Comparison of ENCODE assay signal across 8 mouse cellular contexts in genomic region chr10:98915398-98915931, GRCm38 (mm10). TPM values are rescaled to one million over a fixed set of nuclear protein-coding genes. Genes with fewer than 3 reads are reported as not detected.
DNase-seq lines count a peak whose midpoint lies in the region; ATAC-seq and TF ChIP-seq lines count a peak whose summit lies in the region.

No protein-coding gene starts in this region.

- H3K27ac ChIP-seq in embryonic facial prominence, embryonic 11.5 days (replicated peaks; ENCODE audit: low read depth, low read length) = peak overlapping the region; percentile 90
- H3K27ac ChIP-seq in heart, embryonic 13.5 days (replicated peaks) = peak overlapping the region; percentile 100

- no peak for TF ChIP-seq CTCF in G1E (IDR thresholded peaks at IDR 0.05; ENCODE audit: low read depth, low read length)

- DNase-seq in CD4-positive helper T cell, adult 2 months (ENCODE audit: low read depth, low spot score) = peak; percentile 63
- DNase-seq in G1E (ENCODE audit: low spot score) = peak; percentile 18
- DNase-seq in embryonic facial prominence, embryonic 11.5 days (ENCODE audit: low spot score) = peak; percentile 34
- peak; percentile 58 for DNase-seq in kidney, postnatal 14 days
- DNase-seq in spleen, postnatal 36 days (ENCODE audit: low spot score in 2 of 2) = peak; percentile 37 to 38

- H3K4me1 ChIP-seq in G1E (ENCODE audit: insufficient read depth, low read depth, low read length) = peaks cover 37% of the 10 kb centered on the region
- H3K4me1 ChIP-seq in embryonic facial prominence, embryonic 11.5 days (ENCODE audit: control insufficient read depth, insufficient read depth, low read length) = no peaks in the 10 kb centered on the region; the same call in 1 of the 2 replicates
- H3K4me1 ChIP-seq in heart, embryonic 13.5 days = peaks cover 32% of the 10 kb centered on the region
- peaks cover 13% of the 10 kb centered on the region for H3K4me1 ChIP-seq in megakaryocyte, embryonic 14.5 days

- no peaks in the 10 kb centered on the region for H3K27me3 ChIP-seq in G1E (ENCODE audit: insufficient read depth, low read length)
- H3K27me3 ChIP-seq in embryonic facial prominence, embryonic 11.5 days (ENCODE audit: control insufficient read depth, insufficient read depth, low read length) = no peaks in the 10 kb centered on the region
- H3K27me3 ChIP-seq in heart, embryonic 13.5 days (replicated peaks) = no peaks in the 10 kb centered on the region
- peaks cover 2% of the 10 kb centered on the region for H3K27me3 ChIP-seq in megakaryocyte, embryonic 14.5 days (replicated peaks)

- no peaks in the 10 kb centered on the region for H3K36me3 ChIP-seq in G1E (replicated peaks)
- H3K36me3 ChIP-seq in embryonic facial prominence, embryonic 11.5 days (replicated peaks; ENCODE audit: control insufficient read depth, insufficient read depth, low read depth, low read length) = no peaks in the 10 kb centered on the region
- H3K36me3 ChIP-seq in heart, embryonic 13.5 days = no peaks in the 10 kb centered on the region
- H3K36me3 ChIP-seq in megakaryocyte, embryonic 14.5 days (replicated peaks; ENCODE audit: low read length) = no peaks in the 10 kb centered on the region

- under 1% methylated on average over 43 of the region's 54 CpGs for WGBS in embryonic facial prominence, embryonic 11.5 days
- under 1% methylated on average over 41 of the region's 54 CpGs for WGBS in heart, embryonic 13.5 days

- no peaks in the 10 kb centered on the region for H3K9me3 ChIP-seq in G1E (replicated peaks)
- H3K9me3 ChIP-seq in embryonic facial prominence, embryonic 11.5 days (replicated peaks; ENCODE audit: control insufficient read depth, low read length) = no peaks in the 10 kb centered on the region
- H3K9me3 ChIP-seq in heart, embryonic 13.5 days = no peaks in the 10 kb centered on the region
- no peaks in the 10 kb centered on the region for H3K9me3 ChIP-seq in megakaryocyte, embryonic 14.5 days

- no peak for ATAC-seq in G1E (ENCODE audit: extremely low read depth, insufficient number of reproducible peaks, low FRiP score, poor library complexity, severe bottlenecking)
- peak; percentile 7; the same call in 1 of the 2 replicates for ATAC-seq in embryonic facial prominence, embryonic 11.5 days (replicated peaks; ENCODE audit: insufficient number of reproducible peaks, low FRiP score, low TSS enrichment, low read depth)
- no peak for ATAC-seq in heart, embryonic 13.5 days (ENCODE audit: extremely low read depth, insufficient number of reproducible peaks, low FRiP score, low TSS enrichment)
- no peak for ATAC-seq in erythroid progenitor cell, adult 5-6 weeks (replicated peaks; ENCODE audit: low FRiP score, poor library complexity, severe bottlenecking)

- H3K4me3 ChIP-seq in G1E (ENCODE audit: low read depth, low read length) = peak overlapping the region; percentile 100
- peak overlapping the region; percentile 97 for H3K4me3 ChIP-seq in embryonic facial prominence, embryonic 11.5 days (ENCODE audit: low read depth, low read length)
- peak overlapping the region; percentile 98 for H3K4me3 ChIP-seq in heart, embryonic 13.5 days
- H3K4me3 ChIP-seq in megakaryocyte, embryonic 14.5 days (replicated peaks) = peak overlapping the region; percentile 100

- H3K4me2 ChIP-seq in embryonic facial prominence, embryonic 11.5 days (ENCODE audit: low read depth, low read length) = peak overlapping the region; percentile 96
- peak overlapping the region; percentile 84 for H3K4me2 ChIP-seq in heart, embryonic 13.5 days

- peak overlapping the region; percentile 68 for H3K9ac ChIP-seq in embryonic facial prominence, embryonic 11.5 days (replicated peaks; ENCODE audit: low read length)
- peak overlapping the region; percentile 99 for H3K9ac ChIP-seq in heart, embryonic 13.5 days

RNA-seq across cellular contexts. Expression of gene Atp2b1, which starts 1.3 kb away (rescaled TPM):
- total RNA-seq in G1E (2014; fragmentation: Nextera tagmentation) (118 and 160 TPM in 2 replicates), G1E (2017) (55.4 and 65.1 TPM in 2 replicates)
- polyA plus RNA-seq in G1E (2012) = 18.1 and 18.5 TPM in 2 replicates
- 92.0 and 94.1 TPM in 2 replicates for polyA plus RNA-seq in embryonic facial prominence, embryonic 11.5 days (2014; fragmentation: Nextera tagmentation; extraction: Ambion mirVana)
- 82.8 and 91.1 TPM in 2 replicates for polyA plus RNA-seq in heart, embryonic 13.5 days (2015; fragmentation: Nextera tagmentation; extraction: Ambion mirVana)
- 3.2 and 5.4 TPM in 2 replicates for polyA plus RNA-seq in megakaryocyte, embryonic 14.5 days (2012; ENCODE audit: insufficient read depth, low replicate concordance)
- 25.9 and 32.3 TPM in 2 replicates for total RNA-seq in erythroid progenitor cell, adult 5-6 weeks (2015; ENCODE audit: low replicate concordance)
- 37.0 and 39.6 TPM in 2 replicates for total RNA-seq in erythroid progenitor cell, adult 5-6 weeks (2017; ENCODE audit: low replicate concordance)
